Mouse (Mus musculus) liver, postnatal 0 days (tissue): ENCODE data around the gene Rpgrip1l. TPM values are rescaled to one million over a fixed set of nuclear protein-coding genes. Genes with fewer than 3 reads are reported as not detected.

Source experiments
- ATAC-seq: fragments of 200-750 bp; cut with Nextera tagmentation; 2 replicates; pipeline ENCODE4 v1.8.0; 2017; ENCODE audit warnings: mild to moderate bottlenecking, moderate library complexity
- DNase-seq: peaks from one replicate; pipeline ENCODE4 v3.0.0-alpha.2; 2016
- H3K27ac ChIP-seq: fragments of 300-500 bp; sonication (generic); 2 replicates; pipeline ENCODE4 v1.5.1; 2014; ENCODE audit warnings: antibody characterized with exemption, moderate library complexity, mild to moderate bottlenecking, low read depth
- H3K27me3 ChIP-seq: fragments of 300-500 bp; sonication (generic); 2 replicates; pipeline ENCODE4 v1.6.1; 2014; ENCODE audit warnings: low read length, control low read depth, mixed read lengths; ENCODE audit not compliant: insufficient read depth
- H3K36me3 ChIP-seq: fragments of 300-500 bp; sonication (generic); replicated peaks from 2 replicates; pipeline ENCODE4 v1.6.1; 2014; ENCODE audit warnings: mild to moderate bottlenecking, control low read depth, low read length, moderate library complexity, mixed read lengths; ENCODE audit not compliant: insufficient read depth
- H3K4me1 ChIP-seq: fragments of 300-500 bp; sonication (generic); 2 replicates; pipeline ENCODE4 v1.6.1; 2014; ENCODE audit warnings: antibody characterized with exemption, mild to moderate bottlenecking, control low read depth; ENCODE audit not compliant: insufficient read depth
- H3K4me2 ChIP-seq: fragments of 300-500 bp; sonication (generic); 2 replicates; pipeline ENCODE4 v1.6.1; 2014; ENCODE audit warnings: low read depth, mild to moderate bottlenecking, low read length, moderate library complexity, mixed read lengths
- H3K4me3 ChIP-seq: fragments of 300-500 bp; sonication (generic); 2 replicates; pipeline ENCODE4 v1.5.1; 2014; ENCODE audit warnings: low read depth, low read length
- H3K9ac ChIP-seq: fragments of 300-500 bp; sonication (generic); replicated peaks from 2 replicates; pipeline ENCODE4 v1.6.1; 2014; ENCODE audit warnings: mild to moderate bottlenecking, moderate library complexity
- H3K9me3 ChIP-seq: fragments of 300-500 bp; sonication (generic); 2 replicates; pipeline ENCODE4 v1.6.1; 2016; ENCODE audit warnings: mild to moderate bottlenecking, control low read depth, low read length, mixed read lengths
- CTCF ChIP-seq: sonication (generic); IDR thresholded peaks from 2 replicates; pipeline ENCODE4 v1.5.1; 2016; ENCODE audit warnings: antibody characterized with exemption, low read depth
- EP300 ChIP-seq: IDR thresholded peaks from 2 replicates; pipeline ENCODE4 v1.6.1; 2016; ENCODE audit warnings: antibody characterized with exemption, low read depth, mild to moderate bottlenecking
- WGBS: fragments of 180-500 bp; shearing (Covaris S2); extraction: QIAGEN DNeasy Blood & Tissue Kit; methylation state at CpG from one replicate; pipeline ENCODE4 v1.1.7; 2014; ENCODE audit not compliant: insufficient replicate concordance; 5-methylcytosine and 5-hydroxymethylcytosine counted together
- polyA plus RNA-seq: library from polyadenylated mRNA; unstranded; fragments of >200 nt; fragmentation: Nextera tagmentation; extraction: Ambion mirVana; gene quantifications from 2 replicates; pipeline ENCODE4 v1.2.1, GENCODE M21; 2015

The Rpgrip1l gene
- polyA plus RNA-seq, 1 experiment from 2014 or later = 1.2 TPM

GRCm38 (mm10) chr8:91355956-91356699 is 43.1 kb upstream of the Rpgrip1l start:
- Histone ChIP-seq H3K9ac (no peak overlapping the region), H3K27ac (no peak overlapping the region), H3K36me3 (0 out of 2 replicates have a peak, but pooled peaks cover 2% of the 10 kb centered on the region), H3K27me3 (no peaks in the 10 kb centered on the region), H3K4me1 (peaks cover 11% of the 10 kb centered on the region), H3K9me3 (no peaks in the 10 kb centered on the region), H3K4me2 (no peak overlapping the region), H3K4me3 (no peak overlapping the region)
- WGBS = 84% methylated on average over 11 of the region's 11 CpGs
- no peak for DNase-seq
- no peak for TF ChIP-seq CTCF
- TF ChIP-seq EP300 = no peak
- ATAC-seq = no peak

- ATAC-seq = no peak
- TF ChIP-seq CTCF (no peak), EP300 (no peak)
- peaks cover 9% of the 10 kb centered on the region for H3K4me1 ChIP-seq
- no peak overlapping the region for H3K9ac ChIP-seq
- no peaks in the 10 kb centered on the region for H3K27me3 ChIP-seq
- H3K36me3 ChIP-seq = 0 out of 2 replicates have a peak, but pooled peaks cover 2% of the 10 kb centered on the region
- H3K9me3 ChIP-seq = no peaks in the 10 kb centered on the region
- no peak overlapping the region for H3K4me3 ChIP-seq
- DNase-seq = no peak
- no peak overlapping the region for H3K4me2 ChIP-seq
- WGBS = 70% methylated on average over 10 of the region's 10 CpGs
- H3K27ac ChIP-seq = no peak overlapping the region
Observed at GRCm38 (mm10) chr8:91355301-91355905, 42.3 kb upstream of the Rpgrip1l start.

GRCm38 (mm10) chr8:91353907-91354306 is 40.8 kb upstream of the Rpgrip1l start:
- no peak for TF ChIP-seq CTCF
- no peak for TF ChIP-seq EP300
- Histone ChIP-seq H3K9ac (no peak overlapping the region), H3K36me3 (peaks cover 2% of the 10 kb centered on the region; the same call in 1 of the 2 replicates), H3K4me2 (no peak overlapping the region), H3K4me1 (peaks cover 9% of the 10 kb centered on the region; the same call in 1 of the 2 replicates), H3K4me3 (no peak overlapping the region), H3K27me3 (no peaks in the 10 kb centered on the region), H3K27ac (no peak overlapping the region), H3K9me3 (no peaks in the 10 kb centered on the region)
- no peak for DNase-seq
- no peak for ATAC-seq
- WGBS = 76% methylated on average over 4 of the region's 4 CpGs

- H3K27ac ChIP-seq = no peak overlapping the region
- H3K27me3 ChIP-seq = no peaks in the 10 kb centered on the region
- H3K36me3 ChIP-seq = peaks cover 2% of the 10 kb centered on the region; the same call in 1 of the 2 replicates
- no peak overlapping the region for H3K4me2 ChIP-seq
- TF ChIP-seq EP300 = no peak
- DNase-seq (no peak), ATAC-seq (peak; percentile 57; the same call in 1 of the 2 replicates)
- no peak overlapping the region for H3K9ac ChIP-seq
- 82% methylated on average over 5 of the region's 5 CpGs for WGBS
- no peaks in the 10 kb centered on the region for H3K9me3 ChIP-seq
- 0 out of 2 replicates have a peak, but pooled peaks cover 6% of the 10 kb centered on the region for H3K4me1 ChIP-seq
- no peak overlapping the region for H3K4me3 ChIP-seq
Observed at GRCm38 (mm10) chr8:91353062-91353461, 40.0 kb upstream of the Rpgrip1l start.

GRCm38 (mm10) chr8:91352598-91352997 is 39.5 kb upstream of the Rpgrip1l start:
- H3K4me1 ChIP-seq = peaks cover 4% of the 10 kb centered on the region; the same call in 1 of the 2 replicates
- H3K36me3 ChIP-seq = peaks cover 2% of the 10 kb centered on the region; the same call in 1 of the 2 replicates
- ATAC-seq (0 out of 2 replicates have a peak, but pooled peaks have one; percentile 45), DNase-seq (no peak)
- H3K27ac ChIP-seq = no peak overlapping the region
- no peak overlapping the region for H3K4me2 ChIP-seq
- H3K27me3 ChIP-seq = no peaks in the 10 kb centered on the region
- no peaks in the 10 kb centered on the region for H3K9me3 ChIP-seq
- H3K4me3 ChIP-seq = no peak overlapping the region
- H3K9ac ChIP-seq = no peak overlapping the region
- WGBS = 51% methylated on average over 3 of the region's 3 CpGs
- TF ChIP-seq EP300 (no peak), CTCF (no peak)

- Histone ChIP-seq H3K36me3 (no peaks in the 10 kb centered on the region; the same call in 1 of the 2 replicates), H3K4me2 (no peak overlapping the region), H3K27me3 (no peaks in the 10 kb centered on the region), H3K27ac (no peak overlapping the region), H3K4me3 (no peak overlapping the region), H3K9me3 (no peaks in the 10 kb centered on the region), H3K4me1 (peaks cover 4% of the 10 kb centered on the region; the same call in 1 of the 2 replicates), H3K9ac (no peak overlapping the region)
- TF ChIP-seq CTCF = no peak
- no peak for TF ChIP-seq EP300
- ATAC-seq (no peak), DNase-seq (no peak)
- 86% methylated on average over 7 of the region's 7 CpGs for WGBS
Observed at GRCm38 (mm10) chr8:91350628-91351027, 37.6 kb upstream of the Rpgrip1l start.
